Mouse (Mus musculus): ENCODE measurements at regions not wholly inside any gene's neighbourhood (a gene's known extent, or its start where the extent isn't known, plus 50 kb on each side); places are given as distances from the start of the nearest gene placed in this dataset.
A peak's percentile ranks its signal among the peaks of the same experiment; 100 is the strongest.

DNA sequence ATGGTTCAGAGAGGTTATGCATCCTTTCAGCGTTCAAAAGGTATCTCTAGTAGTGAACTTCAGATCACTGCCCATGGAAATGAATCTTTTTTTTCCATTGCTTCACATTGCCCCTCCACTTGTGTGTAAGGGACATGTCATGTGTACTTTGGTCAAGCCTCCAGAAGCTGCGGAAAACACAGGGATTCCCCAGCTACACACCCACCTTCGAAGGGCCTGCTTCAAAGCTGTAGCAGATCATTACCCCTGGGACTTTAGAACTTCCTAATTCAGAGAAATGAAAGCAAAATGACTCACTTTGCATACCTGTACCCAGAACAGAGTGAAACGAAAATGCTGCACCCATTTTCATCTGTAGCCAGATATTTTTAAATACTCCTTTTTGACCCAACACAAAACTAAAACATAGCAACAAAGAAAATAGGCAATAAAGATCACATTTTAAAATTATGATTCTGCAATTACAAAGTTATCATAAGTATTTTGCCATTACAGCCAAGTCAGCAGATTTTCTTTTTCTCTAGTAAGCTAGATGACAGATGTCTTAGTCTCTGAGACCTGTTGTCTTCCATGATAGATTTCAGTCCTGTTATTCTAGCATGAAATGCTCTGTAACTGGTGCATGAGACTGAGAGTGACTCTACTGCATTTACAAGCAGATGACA, 519.1 kb upstream of the A1bg start:
- ATAC-seq (ENCODE audit: extremely low read depth, insufficient number of reproducible peaks, low FRiP score, poor library complexity, severe bottlenecking), result peak; percentile 72

DNA sequence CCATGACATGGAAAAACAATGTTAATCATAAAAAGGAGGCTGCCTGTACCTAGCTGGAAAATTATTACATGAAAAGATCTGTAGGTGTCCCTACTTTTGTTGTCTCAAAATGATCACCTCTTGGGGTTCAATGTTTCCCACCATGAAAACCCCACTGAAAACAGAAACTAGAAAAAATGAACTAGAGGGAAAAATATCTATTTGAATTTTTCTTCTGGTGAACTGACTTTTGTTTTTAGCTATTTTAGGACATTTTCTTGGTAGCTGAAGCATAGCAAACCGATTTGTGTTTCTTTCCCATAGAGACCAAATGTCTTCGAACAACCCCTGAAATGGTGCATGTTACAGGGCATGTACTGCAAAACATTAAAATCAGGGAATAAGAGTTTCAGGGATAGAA, 518.2 kb upstream of the A1bg start:
- ATAC-seq (ENCODE audit: extremely low read depth, insufficient number of reproducible peaks, low FRiP score, poor library complexity, severe bottlenecking), result no peak

DNA sequence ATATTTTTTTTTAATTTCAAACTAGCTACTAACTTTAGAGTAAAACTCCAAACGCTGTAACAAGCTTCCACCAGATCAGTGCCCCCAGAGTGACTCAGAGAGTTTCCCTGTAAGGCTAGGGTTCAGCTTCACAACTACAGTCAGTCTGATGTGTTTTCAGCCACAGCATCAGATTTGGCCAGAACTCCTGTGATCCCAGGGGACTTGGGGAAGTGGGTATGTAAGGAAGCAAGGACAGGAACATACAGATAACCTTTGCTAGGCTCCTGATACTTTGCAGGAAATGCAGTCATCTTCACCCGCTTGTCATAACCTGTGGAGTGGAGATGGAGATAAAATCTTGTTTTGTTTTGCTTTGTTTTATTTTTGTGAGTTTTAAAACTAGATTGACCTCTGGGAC, 517.5 kb upstream of the A1bg start:
- ATAC-seq (ENCODE audit: extremely low read depth, insufficient number of reproducible peaks, low FRiP score, poor library complexity, severe bottlenecking), result no peak

DNA sequence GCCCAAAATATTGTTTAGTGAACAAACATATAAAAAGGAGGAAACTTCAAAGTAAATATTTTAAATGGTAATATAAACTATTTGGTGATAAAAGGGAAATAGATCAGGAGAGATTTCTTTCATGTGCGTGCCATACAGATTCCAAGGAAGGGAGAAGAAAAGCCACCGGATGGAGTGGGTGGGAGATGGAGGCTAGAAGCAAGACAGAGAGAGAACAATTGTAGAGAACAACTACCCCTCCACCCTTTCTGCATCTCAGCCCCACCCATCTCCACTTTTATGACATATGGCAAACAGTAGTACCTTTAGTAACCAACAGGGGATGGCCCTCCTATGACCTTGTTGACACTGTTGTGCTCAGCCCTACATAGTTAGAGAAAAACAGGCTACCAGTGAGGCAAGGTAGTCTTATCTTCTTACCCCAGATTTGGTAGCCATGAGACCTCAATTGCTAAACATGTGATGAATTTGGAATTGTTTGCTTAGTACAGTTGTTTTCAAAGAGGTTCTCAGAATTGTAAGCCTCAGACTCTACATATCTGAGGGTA, 516.9 kb upstream of the A1bg start:
- peak; percentile 81 for ATAC-seq (ENCODE audit: extremely low read depth, insufficient number of reproducible peaks, low FRiP score, poor library complexity, severe bottlenecking)

DNA sequence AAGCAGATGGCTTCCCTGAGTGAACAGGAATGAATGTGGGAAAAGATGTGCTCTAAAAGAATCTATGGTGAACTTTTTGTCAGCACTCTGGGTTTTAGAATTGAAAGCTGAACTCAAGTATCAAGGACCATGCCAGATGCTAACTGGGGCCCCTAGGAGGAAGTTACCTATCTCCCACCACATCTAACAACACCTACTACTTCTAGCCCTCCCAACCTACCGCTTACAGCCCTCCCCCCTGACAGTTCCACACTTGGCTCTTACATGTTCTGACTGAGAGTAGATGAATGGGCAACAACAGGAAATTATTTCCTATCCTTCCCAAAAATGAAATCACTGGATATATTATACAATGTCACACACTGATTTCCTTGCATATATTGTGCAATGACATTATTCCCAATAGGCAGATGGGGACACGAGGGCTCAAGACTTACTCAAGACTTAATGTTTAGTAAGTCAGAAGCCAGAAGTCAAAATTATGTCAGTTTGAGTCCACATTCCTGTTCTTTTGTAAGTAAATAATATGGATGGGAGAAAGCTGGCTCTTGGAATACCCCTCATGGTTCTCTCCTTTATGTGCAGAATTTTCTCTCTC, 506.1 kb upstream of the A1bg start:
- ATAC-seq (ENCODE audit: extremely low read depth, insufficient number of reproducible peaks, low FRiP score, poor library complexity, severe bottlenecking), result no peak

DNA sequence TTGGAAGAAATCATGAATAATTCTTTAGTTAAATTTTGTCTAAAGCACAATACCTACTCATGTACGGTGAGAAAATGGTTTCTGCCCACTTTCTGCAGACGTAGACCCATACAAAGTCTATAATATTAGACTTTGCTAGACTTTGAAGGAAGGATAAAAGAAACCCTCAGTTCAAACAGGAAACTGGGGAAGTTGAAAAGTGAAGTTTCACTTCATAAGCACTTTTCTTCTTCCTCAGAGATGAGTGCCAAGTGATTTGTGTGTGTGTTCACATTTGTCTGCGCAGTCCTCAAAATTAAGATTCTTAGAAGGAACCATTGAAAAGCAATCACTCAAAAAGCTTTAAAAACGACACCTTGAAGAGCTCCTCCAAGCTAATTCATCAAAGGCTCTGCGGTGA, 500.2 kb upstream of the A1bg start:
- no peak for ATAC-seq (ENCODE audit: extremely low read depth, insufficient number of reproducible peaks, low FRiP score, poor library complexity, severe bottlenecking)

DNA sequence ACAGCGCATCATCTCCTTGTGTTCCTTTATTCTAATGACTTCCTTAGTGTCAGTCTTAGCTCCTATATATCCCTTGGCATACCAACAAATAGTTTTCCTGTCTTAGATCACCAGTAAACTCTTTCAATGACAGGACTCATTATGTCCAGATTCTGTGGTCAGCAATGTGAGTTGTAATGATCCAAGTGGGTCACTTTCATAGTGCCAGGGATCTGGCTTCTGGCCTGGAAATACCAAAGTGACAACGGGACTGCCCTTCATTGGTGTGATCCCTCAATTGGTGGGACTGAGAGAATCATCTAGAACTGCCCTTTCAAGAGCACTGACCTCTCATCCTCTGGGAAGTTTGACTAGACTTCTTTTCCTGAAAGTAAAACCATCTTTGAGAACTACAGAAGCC, 494.7 kb upstream of the A1bg start:
- ATAC-seq (ENCODE audit: extremely low read depth, insufficient number of reproducible peaks, low FRiP score, poor library complexity, severe bottlenecking), result no peak

DNA sequence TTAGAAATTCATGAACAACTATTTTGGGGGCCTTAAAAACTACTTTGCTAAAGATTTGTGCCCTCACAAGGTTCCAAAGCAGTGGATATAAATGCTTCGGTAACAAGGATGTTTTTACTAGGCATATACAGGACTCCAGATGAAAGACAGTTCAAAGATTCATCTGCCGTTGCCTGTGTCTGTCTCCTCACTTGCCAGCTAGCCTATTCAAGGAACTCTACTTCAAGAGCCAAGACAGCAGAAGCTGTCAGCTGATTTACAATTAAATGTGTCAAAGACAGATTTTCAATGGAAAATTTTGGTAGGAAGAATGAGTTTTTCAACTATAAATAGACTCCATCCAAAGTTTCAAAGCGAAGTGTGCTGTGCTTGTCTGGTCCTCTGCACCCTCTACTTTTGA, 494.0 kb upstream of the A1bg start:
- ATAC-seq (ENCODE audit: extremely low read depth, insufficient number of reproducible peaks, low FRiP score, poor library complexity, severe bottlenecking), result no peak

DNA sequence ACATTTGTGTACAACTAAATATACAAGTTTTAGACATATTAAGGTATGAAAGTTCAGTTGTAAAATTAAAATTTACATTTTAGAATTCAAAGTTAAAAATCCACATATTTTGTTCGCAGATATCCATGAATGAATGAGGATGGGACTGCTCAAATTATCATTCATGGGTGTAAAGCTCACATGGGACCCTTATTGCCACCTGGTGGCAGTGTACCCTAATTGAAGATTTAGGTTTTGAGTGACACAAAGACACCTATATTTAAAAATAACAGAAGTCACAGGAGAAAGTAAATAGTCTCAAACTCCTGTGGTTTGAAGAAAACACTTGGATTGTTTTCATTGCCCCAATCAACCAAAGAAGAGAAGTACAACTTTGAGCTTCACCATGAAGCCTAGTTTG, 492.8 kb upstream of the A1bg start:
- peak; percentile 55; the same call in 1 of the 2 replicates for ATAC-seq (ENCODE audit: extremely low read depth, insufficient number of reproducible peaks, low FRiP score, poor library complexity, severe bottlenecking)

DNA sequence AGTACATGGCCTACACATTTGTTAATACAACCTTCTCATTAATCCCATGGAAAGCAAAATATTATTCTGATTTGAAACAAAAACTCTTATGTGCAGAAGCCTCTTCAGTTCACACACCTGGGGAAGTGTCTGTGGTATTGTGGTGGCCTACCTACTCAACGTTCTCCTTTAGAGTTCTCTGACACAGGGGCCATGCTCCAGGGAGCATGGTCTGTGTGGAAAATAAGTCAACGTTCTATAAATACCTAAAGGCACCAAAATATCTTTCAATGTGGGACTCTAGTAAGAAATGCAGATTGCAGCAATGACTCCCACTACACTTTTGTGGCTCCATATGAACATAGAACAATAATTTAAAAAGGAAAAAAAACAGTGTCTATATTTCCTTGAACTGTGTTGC, 489.0 kb upstream of the A1bg start:
- no peak for ATAC-seq (ENCODE audit: extremely low read depth, insufficient number of reproducible peaks, low FRiP score, poor library complexity, severe bottlenecking)

DNA sequence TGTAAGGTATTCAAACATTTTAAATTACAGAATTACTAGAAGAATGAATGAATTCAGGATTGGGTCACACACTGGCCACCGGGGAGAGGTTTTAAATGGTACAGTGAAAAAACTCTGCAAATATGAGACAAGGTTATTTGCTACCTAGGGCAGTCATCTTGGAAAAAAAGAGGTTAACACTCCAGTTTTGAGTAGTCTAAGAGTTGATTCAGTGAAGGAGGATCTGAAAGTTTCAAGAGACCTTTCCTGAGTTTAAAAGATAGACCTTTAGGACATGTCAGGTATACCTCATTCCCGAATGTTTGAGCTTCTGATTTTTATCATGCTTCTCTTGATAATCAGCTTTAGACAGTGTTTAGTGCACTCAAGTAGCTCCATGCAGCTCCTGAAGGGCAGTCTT, 488.0 kb upstream of the A1bg start:
- ATAC-seq (ENCODE audit: extremely low read depth, insufficient number of reproducible peaks, low FRiP score, poor library complexity, severe bottlenecking), result no peak

DNA sequence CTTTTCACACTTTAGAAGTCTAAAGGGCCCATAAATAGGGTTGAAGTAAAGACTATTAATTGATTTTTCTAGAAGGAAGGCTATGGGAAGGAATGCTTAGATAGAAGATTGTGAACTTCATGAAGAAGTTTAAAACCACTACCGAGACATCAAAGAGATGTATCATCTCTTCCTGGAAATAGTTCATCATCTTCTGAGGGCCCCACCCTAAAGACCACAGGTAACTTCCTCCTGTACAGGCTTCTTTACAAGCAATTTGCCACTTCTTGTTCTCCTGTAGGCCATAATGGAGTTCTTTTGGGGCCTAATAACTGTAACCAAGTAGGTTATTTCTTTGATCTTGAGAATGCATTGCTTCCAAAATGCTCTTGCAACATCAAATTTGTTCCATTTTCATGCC, 485.8 kb upstream of the A1bg start:
- ATAC-seq (ENCODE audit: extremely low read depth, insufficient number of reproducible peaks, low FRiP score, poor library complexity, severe bottlenecking), result no peak

DNA sequence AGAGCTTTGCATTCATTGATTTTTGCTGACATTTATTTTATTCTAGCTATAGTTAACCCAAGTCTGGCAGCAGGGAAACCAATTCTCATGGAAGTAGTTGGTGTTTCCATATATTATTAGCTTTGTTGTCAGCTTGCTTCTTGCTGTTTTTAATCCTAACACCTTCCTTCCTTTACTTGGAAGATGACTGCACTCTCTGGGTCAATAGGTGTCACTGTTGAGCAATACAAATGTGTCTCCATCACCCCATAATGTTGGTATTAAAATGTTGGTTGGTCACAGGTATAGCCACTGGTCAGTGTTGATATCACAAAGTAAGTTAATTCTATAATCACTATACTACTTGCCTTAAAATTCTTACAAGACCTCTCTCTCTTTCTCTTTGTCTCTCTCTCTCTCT, 477.9 kb upstream of the A1bg start:
- ATAC-seq (ENCODE audit: extremely low read depth, insufficient number of reproducible peaks, low FRiP score, poor library complexity, severe bottlenecking), result peak; percentile 44; the same call in 1 of the 2 replicates

DNA sequence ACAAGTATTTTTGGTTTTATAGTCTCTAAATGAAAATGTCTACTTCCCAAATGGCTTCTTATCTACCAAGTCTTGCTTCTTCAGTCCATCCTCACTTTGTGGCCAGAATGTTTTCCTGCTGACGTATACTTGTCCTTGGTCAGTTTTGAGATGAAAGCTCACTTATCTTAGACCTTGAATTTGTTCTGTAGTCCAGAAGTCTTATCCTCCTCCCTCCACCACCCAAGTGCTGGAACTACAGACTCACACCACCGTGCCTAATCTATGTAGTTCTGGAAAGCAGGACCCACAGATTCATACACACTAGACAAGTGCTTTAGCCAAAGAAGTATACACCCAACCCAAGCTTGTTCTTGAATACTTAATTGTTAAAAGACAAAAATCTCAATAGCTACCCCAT, 477.2 kb upstream of the A1bg start:
- ATAC-seq (ENCODE audit: extremely low read depth, insufficient number of reproducible peaks, low FRiP score, poor library complexity, severe bottlenecking), result no peak

DNA sequence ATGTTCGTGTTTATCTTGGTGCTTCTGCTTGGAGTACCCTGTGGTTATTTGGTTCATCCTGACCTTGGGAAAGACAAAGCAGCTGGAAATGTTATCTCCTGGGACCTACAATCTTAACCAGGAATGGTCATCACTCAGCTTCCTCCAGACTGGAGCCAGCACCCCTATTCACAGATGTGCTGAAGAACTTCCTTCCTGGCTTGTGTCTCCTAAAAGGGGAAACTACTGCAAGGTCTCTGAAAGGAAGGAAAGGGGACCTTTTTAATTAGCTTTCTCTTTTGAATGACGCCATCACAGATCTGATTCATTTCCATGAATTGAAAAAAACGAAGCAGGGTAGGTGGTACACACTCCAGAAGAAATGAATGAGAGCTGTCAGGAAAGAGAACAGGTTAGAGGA, 476.0 kb upstream of the A1bg start:
- ATAC-seq (ENCODE audit: extremely low read depth, insufficient number of reproducible peaks, low FRiP score, poor library complexity, severe bottlenecking), result no peak

DNA sequence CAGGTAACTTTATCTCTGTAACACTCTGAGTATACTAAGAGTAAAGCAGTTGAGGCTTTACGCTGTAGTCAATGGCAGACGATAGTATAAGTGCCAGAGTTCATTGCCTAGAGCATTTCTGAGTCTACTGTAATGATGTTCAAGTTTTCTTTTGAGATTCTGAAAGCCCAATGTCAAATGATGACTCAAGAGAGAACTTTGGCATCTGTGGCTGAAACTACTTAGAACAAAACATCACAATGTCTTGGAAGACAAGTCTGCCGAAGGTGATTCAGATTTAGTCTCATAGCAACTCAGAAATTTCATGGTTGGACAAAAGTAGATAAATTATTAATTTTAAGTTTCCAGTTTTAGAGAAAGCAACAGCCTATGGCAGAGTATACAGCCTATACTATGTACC, 474.2 kb upstream of the A1bg start:
- no peak for ATAC-seq (ENCODE audit: extremely low read depth, insufficient number of reproducible peaks, low FRiP score, poor library complexity, severe bottlenecking)

DNA sequence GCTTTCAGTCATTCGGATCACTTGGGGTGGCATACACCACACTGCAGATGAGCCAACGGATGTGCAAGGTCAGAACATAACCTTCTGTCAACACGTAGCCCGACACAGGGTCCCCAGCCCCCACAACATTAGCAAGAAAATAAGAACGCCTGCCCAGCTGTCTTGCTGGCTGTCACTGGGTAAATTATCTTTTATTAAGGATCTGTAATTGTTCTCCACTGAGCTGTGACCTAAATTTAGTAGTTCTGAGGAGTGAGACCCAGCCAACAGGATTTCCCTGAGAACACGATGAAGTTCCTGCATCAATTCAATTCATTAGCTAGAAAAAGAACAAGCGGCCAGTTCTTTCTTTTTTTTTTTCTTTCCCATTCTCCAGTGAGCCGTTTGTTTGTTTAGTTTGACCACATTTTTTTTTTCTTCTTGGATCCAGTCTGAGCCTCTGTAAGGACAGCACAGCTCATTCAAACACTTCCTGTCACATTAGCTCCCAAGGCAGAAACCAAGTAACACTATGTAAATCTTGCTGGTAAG, 472.5 kb upstream of the A1bg start:
- no peak for ATAC-seq (ENCODE audit: extremely low read depth, insufficient number of reproducible peaks, low FRiP score, poor library complexity, severe bottlenecking)

DNA sequence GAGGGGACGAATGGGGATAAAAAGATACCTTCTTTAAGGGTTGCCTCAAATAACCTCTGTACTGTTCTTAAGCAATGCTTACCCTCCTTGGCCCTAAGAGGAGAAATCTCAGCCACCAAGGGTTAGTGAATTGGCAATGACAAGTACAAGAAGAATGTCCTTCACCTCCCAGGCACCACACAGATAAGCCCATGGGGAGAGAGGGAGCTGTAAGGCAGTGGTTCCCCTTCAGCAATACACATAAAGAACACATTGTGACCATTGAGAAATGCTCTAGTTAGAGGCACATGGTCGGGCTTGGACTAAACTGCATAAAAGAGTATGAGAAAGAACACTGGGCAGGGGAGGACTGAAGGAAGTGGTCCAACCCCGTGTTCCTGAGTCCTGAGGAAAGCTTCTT, 457.9 kb upstream of the A1bg start:
- ATAC-seq (ENCODE audit: extremely low read depth, insufficient number of reproducible peaks, low FRiP score, poor library complexity, severe bottlenecking), result no peak

DNA sequence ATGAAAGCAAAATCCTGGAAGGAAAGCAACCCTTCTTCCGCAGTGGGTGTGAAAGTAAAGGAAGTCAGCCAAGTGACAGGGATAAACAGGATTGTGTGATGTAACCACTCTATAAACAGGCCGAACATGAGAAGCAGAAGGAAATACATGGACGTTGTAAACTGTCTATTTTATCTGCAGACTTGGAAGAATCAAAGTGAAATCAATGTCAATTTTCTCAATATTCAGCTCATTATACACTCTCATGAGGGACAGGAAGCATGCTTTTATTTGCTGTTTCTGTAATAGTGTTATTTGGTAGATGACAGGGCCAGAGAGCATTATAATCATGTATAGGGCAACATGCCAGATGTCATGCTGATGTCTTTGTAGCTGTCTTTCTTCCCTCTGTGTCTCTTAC, 443.5 kb upstream of the A1bg start:
- ATAC-seq (ENCODE audit: extremely low read depth, insufficient number of reproducible peaks, low FRiP score, poor library complexity, severe bottlenecking), result no peak

DNA sequence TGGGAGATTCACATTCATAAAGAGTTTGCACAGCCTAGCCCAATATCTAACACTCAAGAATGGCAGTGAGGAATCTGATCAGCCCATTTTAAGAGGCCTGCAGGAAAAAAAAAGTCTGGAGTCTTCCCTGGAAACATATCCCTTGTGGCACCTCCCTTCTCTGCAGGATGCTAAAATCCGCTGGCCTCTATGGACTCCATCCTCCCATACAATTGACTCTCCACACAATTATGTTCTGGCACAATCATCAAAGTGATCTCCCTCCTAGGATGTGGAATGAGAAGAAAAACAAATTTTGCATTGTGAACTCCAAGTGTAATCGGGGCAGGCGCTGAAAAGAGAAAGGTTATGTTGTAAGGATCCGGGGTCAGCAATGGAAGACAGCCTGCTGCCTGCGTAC, 442.7 kb upstream of the A1bg start:
- ATAC-seq (ENCODE audit: extremely low read depth, insufficient number of reproducible peaks, low FRiP score, poor library complexity, severe bottlenecking), result no peak

DNA sequence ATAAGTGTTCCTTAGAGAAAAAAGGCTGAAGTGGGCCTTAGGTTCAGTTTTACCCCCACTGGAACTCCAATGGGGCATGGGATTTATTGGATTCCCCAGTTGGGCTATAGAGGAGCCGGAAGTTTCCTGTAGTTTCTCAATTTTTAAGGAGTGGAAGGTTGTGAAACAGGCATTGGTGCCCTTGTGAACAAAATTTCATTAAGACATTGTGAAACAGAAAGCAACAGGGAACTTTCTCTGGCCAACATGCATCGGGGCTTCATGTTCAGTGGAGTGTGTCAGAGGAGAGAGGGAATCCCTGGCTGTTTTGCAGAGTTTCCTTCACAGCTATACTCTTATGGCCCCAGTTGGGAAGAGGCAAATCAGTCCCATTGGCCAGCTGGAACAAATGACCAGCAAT, 441.6 kb upstream of the A1bg start:
- no peak for ATAC-seq (ENCODE audit: extremely low read depth, insufficient number of reproducible peaks, low FRiP score, poor library complexity, severe bottlenecking)
